Mouse (Mus musculus) lung, postnatal 4 days (tissue): ENCODE measurements around the gene Rbpjl.

Experiments
- DNase-seq, 2 experiments: peaks; one replicate each; pipeline ENCODE4 v3.0.0; 2021

Rbpjl gene

DNA sequence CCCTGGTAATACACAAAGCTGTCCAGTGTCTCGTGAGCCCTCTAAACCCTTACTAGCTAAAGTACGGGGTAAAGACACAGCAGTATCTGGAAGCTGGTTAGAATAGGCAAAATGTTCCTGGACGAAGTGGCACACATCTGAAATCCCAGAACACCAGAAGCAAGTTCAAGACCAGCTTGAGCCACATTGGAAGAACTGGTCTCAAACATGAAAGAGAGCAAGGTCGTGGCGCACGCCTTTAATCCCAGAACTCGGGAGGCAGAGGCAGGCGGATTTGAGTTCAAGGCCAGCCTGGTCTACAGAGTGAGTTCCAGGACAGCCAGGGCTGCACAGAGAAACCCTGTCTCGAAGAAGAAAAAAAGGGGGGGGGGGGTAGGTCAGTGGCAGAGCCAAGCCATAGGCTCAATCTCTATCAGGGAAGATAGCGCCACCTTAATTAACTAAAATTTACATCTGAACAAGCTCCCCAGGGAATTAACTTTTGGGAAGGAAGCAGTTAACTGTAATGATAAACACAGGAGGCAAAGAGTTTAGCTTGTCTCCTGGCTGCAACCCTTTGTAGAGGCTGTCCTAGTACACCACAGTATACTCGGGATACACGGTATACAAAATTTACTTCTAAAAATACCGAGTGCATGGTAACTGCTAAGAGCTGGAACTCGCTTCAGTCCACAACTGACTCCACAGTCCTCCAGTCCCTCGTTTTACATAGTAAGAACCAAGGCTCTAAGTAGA is 27.1 kb downstream of the Rbpjl start:
- no peak for DNase-seq

DNA sequence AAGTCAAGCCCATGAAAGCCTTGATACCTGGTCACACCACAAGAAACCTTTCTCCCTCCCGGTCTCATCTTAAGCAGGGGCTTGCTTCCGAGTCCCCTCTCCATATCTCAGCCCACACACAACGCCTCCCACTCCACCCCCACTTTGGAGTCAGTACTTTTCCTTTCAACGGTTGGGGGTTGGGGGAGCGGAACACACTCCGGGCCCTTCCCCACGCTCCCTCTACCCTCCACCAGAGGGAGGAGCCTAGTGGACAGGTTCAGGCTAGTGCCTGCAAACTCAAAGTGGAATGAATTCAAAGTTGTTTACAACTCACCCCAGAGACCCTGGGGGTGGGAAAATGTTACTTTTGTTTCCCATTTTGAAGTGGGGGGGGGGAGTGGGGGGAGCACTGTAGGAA is 27.8 kb downstream of the Rbpjl start:
- DNase-seq = no peak

DNA sequence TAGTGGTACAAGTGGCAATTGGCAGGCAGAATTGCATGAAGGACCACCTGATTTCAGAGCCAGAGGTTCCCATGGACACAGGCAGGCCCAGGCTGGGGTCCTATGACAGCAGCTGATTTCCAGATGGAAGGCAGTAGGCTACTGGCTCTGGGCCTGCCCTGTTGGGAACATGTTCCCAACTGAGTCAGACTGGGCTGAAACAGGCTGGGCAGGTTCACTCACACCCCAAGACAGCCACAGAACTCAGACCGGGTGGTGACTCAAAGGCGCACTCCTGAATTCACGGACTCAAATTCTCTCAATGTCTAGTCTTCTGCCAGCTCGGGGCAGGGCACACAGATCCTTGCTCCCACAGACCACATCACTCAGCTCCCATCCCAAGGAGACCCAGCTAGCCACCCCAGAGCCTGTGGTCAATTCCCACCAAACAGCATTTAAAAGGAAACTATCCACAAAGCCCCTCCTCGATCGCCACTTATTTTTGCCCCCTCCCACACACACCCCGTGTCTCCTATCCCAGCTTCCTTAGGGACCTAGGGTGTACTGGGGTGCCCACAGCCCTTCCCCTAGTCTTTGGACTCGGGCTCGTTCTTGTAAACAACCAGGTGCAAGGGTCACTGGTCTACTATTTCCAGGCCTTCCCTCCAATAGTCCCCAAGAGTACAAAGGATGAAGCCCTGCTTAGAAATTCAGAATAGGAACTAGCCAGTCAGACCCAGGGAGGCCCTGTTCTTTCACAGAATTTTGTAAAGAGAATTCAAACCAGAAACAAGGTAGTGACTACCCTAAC is 28.9 kb downstream of the Rbpjl start:
- DNase-seq = peak in 1 of 2 experiments; percentile 74

DNA sequence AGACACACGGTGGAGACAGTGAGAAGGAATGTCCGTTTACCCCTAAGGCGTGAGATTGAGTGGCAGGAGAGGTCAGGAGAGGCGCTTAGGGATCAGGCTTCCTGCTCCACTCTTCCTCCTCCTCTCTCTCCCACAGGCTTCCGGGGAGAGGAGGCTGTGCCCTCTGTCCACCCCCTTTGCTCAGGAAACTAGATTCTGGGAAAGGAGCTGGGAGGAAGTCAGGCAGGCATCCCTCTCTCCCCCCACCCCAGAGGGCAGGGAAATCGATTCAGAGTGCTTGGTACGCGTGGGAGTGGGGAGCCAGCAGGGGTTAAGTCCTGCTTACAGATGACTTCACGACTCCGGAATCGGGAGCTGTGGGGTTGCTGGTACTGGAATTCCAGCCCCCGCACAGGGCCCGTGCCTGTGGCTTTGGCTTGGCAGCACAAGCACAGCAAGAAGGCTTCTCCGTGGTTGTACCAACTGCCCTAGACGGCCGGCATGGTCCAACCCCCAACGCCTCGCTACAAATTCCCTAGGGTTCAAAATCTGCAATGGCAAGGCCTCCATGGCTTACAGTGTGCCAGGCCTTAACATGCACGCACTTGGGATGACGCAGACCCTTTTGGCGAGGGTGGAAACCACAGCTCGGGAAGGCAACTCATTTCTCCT is 29.7 kb downstream of the Rbpjl start:
- peak in 1 of 2 experiments; percentile 74 for DNase-seq

DNA sequence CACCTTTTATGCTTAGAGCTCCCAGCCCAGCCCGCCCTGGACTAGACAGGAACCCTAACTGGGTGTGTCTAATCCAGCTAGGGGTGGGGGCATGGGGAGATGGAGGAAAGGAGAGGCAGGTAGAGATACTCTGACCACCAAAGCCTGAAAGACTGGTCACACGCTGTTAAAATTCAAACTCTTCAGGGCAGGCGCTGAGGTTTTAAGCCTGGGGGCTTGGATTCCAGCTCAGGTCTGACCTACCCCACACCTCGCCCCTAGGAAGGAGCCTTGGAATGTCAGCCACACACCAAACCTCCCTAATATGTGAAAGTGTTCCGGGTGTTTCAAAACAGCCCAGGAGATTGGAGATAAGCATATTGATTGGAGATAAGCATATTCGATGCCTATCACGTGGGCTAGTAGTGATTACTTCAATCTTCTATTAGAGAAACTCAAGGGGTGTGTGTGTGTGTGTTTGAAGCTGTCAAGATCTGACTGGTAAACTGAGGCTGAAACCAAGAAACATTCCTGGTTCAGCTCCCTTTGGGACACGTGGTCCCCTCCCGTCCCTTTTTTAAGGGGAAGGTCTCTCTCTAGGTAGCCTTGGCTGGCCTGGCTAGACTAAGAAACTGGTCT is 30.4 kb downstream of the Rbpjl start:
- DNase-seq = no peak

DNA sequence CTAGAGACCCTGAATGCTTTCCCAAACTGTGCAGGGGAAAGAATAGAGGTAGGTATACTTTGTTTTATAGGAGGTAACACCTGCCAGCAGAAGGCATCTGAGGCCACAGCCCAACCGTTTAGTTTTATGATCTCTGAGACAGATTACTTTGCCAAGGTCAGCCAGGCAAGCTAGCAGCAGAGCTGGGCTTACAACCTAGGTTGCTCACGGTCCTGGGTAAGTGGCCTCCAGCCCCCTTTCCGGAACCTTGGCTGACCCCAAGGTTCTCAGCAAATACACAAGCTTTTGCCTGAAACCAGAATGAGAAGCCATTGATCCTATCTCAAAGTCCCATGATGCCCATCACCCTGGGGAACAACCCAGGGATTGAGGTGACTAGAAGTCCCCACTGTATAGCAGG is 31.7 kb downstream of the Rbpjl start:
- DNase-seq = no peak

DNA sequence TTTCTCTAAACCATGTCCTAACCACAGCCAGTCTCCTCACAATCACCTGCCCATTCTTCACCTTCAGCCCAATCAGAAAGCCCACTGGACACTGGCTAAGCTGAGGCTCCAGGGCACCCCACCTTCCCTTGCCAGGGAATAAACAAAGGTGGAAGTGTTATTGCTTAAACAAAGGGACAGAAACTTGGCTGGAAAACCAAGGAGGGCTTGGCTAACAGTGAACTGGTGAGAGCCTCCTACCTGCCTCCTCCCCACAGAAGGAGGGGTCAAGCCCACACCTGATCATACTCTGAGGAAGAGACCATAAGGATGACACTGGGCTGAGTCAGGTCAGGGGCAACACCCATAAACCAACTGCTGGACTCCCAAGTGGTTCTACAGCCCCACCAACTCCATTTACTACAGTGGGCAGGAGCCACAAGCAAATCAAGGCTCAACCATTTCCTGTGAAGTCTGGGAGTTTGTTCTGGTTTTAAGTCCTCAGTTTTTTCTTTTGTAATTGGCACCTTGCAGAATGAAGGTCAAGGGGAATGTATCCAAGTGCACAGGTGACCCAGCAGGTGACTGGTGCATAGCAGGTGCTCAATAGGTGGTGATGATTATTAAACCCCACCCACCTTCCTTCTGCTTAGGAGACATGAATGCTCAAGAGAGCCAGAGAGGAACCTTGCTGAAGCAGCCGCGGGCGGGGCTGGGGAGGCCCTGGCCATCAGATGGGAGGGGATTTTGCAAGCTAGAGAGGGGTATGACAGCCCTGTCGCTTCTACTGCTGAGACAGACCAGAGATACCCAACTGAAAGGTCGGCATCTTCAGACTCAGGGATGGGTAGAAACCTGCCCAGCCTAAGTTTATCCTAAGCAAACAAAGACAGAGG is 32.5 kb downstream of the Rbpjl start:
- no peak for DNase-seq

DNA sequence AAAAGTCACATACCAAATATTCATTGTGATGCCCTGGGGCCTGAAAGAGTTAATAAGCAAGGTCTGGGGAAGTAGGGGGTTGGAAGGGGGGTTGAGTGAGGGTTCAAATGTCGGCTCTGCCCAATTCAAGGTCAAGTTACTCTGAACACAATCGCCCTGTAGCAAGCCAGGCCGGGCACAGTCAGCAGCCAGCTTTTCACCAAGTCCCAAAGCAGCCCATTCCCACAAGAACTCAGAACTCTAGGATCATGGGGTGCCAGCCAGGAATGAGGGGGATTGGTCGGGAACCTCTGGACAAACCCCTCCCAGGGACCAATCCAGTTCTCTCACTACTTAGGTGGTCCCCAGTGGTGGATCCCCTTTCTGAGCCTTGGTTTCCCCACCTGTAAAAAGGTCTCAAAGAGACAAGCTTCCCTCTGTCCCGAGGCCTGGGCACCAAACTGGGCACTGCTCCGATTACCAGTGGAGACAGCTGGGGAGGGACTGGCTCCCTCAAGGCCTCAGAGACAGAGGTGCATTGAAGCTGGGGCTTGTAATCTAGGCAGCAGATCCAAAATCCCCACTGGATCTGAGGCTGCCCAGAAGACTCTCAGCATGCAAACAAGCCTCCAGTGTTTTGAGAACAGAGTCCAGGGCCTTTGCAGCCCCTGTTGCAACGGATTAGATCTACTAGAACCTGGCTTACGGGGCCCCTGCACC is 33.4 kb downstream of the Rbpjl start:
- DNase-seq = no peak

DNA sequence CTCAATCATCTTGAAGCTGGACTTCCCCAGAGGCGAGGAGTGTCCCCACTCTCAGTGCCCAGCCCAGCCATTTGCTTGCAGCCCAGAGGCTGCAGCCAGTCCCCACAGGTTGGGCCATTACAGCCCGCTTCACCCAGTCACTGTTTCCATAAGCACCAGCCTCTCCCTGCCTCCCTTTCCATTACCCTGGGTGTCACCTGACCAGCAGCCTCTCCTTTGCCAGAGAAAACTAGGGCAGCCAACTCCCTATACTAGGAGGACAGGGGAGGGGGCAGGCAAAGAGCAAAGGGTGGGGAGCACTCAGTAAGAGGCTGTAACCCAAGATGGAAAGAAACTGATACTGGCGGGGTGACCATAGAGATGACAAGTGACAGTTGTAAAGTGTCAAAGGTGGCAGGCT is 34.0 kb downstream of the Rbpjl start:
- DNase-seq = peak in 1 of 2 experiments; percentile 49

DNA sequence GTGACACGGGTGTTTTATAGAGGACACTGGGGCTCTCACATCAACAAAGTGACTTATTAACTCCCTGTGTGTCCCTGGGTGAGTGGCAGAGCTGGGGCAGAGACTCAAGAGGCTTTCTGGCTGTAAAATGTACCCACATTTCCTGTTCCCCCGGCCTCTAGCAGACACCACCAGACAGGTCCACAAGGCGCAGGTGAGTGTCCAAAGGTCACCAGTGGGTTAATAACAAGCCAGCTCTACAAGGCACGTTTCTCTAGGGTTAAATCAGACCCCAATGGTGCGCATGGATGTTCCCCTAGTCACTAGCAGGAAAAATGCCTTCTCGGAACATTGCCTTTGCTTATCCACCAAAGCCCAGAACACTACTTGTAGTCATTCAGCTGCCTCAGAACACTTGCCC is 34.8 kb downstream of the Rbpjl start:
- DNase-seq = no peak

DNA sequence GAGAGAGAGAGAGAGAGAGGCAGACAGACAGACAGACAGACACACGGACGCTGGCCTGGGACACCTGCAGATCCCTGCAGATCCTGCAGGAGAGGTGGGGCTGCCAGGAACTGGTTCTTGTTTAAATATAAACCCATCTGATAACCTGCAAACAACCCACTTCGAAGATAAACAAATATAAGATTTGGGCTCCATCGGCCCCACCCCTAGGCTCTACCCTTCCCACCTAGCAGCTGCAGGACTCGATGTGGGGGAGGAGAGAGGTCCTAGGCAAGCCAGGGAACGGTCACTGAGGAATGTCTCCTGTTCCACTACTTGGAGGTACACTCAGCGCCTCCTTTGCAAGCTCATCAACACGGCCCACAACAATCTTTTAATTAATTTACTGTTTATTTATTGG is 35.3 kb downstream of the Rbpjl start:
- peak in 1 of 2 experiments; percentile 39 for DNase-seq

DNA sequence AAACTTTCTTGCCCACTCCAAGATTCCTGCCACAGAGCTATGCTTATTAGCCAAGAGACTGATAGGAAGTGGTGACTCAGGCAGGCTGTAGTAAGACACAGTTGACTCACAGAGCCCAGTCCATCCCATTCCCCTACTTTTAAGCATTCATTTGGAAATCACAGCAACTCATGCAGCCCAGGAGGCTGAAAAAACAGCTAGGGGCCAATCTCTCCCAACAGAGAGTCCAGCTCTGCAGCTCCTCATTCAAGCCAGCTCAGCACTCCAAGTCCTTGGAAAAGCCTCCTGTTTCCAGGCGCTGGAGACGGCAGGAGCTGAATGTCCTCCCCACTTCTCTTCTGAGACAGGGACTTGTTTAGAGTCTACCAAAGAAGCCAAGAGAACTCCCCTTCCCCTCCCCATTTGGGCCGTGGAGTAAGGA is 36.1 kb downstream of the Rbpjl start:
- DNase-seq = no peak

DNA sequence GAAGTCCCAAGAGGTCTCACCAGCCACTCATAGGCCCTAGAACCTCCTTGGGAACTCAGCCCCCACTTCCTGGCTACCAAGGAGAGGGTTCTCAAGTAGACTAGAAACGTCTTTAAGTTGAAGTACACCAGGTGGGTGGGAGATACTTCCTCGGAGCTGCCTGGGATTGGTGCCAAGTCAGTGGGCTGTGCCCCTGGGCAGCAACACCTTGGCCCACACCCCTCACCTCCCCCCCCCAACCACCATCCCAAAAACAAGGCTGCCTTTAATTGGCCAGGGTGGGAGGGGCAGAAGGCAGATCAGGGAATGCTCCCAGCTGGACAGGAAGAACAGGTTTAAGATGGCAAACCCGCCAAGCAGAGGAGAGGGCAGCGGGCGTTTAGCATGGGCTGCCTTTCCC is 37.4 kb downstream of the Rbpjl start:
- DNase-seq = peak; percentile 73 to 88

DNA sequence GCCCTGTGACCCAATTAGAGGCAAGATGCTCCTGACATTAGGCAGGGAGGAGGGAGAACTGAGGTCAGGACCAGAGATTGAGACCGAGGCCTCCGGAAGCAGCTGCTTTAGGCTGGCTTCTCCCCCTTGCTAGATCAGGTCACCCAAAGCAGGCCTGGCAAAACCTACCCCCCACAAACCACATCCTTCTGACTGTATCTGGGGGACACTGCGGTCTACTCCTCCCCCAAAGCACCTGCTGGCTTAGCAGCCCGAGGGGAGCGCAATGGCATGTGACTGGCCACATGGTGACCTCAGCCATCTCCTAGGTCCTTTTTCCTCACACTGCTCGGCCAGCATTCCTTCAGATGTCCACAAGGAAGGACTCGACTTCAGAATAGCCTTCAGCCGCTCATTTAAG is 38.2 kb downstream of the Rbpjl start:
- no peak for DNase-seq

DNA sequence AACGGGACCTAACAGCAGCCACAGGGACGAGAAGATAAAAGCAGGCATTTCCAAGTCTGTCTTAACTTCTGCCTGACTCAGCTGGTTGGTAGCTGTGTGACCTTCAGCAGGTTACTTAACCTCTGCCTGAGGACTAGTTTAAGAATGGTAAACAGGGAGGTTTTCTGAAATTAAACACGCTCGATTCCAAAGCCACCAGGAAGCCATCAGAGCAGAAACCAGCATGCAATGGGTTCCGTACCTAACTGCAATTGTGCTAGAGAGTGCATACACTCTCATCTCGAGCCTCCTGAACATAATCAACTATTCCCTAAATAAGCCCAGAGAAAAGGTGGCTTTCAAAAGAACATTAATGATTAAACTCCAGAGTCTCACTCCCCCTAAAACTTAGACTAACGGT is 38.8 kb downstream of the Rbpjl start:
- DNase-seq = no peak

DNA sequence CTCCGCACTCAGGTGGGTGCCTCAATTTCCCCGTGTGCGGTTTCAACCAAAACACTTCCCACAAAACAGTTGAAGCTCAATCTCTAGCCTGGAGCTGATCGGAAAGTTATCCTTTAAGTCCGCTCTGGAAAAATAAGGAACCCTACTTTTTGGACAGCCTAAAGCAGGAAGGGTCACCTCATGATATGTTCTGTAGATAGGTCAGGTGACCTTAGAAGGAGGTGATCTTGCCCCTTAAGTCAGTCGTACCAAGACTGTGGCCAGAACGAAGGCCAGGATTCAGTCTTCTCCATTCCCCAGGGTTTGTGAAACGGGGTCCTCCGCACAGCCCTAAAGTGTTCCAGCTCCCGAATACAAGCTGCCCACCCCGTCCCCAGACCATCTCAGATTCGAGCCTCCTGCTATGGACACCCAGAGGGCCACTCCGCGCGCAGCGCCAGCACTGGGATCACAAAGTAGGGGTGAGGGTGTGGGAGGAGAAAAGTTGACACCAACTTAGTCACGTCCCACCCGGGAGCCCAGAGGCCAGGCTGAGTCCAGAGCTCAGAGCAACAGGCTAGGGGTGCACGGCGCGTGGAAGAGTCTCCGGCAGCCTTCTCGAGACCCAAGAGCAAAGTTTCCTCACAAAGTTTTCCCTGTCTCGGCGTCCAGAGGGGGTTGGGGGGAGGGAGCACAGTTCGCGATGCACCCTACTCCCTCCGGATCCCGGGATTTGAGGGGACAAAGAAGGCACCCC is 39.5 kb downstream of the Rbpjl start:
- peak in 1 of 2 experiments; percentile 64 for DNase-seq

DNA sequence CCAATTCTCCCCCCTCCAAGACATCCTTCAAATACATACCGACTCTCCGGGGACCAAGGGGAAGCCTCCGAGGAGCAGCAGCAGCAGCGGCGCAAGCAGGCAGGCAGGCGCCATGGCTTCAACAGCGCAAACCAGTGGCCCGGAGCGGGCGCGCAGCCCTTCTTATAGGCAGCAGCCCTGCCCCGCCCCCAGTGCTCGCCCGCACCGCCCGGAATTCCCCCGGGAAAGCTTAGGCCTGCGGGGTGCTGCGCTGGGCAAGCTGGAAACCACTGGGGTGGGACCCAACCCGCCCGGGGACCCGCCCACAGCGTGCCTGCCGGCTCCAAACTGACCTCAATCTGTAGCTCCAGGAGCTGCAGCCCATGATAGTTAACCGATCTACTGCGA is 40.1 kb downstream of the Rbpjl start:
- DNase-seq = peak; percentile 94 to 96

DNA sequence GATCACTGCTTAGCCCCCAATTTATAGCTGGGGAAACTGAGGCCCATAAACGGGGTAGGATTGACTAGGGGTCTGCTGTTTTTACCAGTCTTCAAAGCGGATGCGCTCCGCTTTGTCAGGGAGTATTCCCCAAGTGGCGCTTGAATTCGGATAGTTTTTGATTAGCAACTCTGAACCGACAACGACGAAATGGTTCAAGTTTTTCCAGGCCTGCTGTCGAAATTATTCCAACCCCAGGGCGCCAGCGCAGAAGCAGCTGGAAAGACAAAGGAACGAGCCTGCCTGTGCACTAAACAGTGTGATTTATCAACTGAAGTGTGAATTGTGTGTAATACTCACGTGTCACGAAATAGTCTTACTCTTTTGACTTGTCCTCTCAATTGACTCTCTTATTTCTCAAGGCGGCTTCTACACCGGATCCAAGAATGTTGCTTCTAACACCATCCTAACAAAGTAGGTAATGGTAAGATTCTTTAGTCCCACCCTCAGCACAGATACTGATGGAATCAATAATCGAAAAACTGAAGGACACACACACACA is 40.6 kb downstream of the Rbpjl start, which contains the start of gene Sdc4:
Gene Sdc4 (minus strand): TSS at position 428 of the 541 bp plus-strand sequence.
- DNase-seq = no peak

DNA sequence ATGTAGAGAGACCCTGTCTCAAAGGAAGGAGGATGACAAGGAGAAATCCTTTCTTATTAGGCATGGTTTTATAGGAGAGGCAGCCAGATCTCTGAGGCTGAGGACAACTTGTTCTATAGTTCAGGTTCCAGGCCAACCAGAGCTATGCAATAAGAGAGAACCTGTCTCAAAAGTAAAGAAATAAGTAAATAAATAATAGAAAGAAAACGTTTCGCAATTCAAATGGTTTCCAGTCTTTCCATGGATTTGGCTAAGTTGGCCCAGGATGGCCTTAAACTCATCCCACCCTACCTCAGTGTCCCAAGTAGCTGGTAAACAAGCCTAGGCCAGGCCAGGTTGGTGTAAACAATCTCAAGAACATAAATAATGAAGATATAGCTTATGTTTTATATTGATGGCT is 41.8 kb downstream of the Rbpjl start:
- DNase-seq = no peak

DNA sequence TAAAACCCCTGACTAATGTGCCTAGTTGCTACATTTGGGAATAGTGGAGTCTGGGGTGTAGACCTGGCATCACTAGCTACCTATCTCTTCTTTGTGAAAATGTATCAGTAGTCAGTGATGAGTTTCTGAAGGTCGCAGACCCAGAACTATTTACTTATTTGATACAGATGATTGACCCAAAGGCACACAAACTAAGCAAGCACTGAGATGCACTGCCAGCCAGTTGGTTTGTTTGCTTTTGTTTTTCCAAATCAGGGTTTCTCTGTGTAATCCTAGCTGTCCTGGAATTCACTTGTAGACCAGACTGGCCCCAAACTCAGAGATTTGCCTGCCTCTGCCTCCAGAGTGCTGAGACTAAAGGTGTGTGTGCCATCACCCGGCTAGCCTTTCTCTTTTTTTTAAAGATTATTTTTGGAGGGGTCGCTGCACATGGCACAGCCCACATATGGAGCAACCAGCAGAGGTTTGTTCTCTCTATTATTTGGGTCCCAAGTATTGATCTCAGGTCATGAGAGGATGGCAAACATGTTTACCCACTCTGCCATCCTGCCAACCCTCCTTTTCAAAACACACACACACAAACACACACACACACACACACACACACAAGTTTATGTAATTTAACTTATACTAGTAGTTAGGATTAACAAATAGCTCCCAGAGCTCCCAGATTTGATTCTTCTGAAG is 42.6 kb downstream of the Rbpjl start:
- no peak for DNase-seq
